Mouse (Mus musculus) hindbrain, embryonic 14.5 days (tissue): ENCODE results near the gene Tnnt1. TPM values are rescaled to one million over a fixed set of nuclear protein-coding genes. Genes with fewer than 3 reads are reported as not detected.
"Not testable (repeated sequence)": the region's sequence is repeated elsewhere in the genome, so short reads cannot be mapped to it uniquely, and the experiment has no call there.

ENCODE experiments used
- ATAC-seq: fragments of 200-750 bp; cut with Nextera tagmentation; 2 replicates; pipeline ENCODE4 v1.8.0; 2017; ENCODE audit warnings: moderate number of reproducible peaks, mild to moderate bottlenecking, moderate TSS enrichment, moderate library complexity; ENCODE audit not compliant: low FRiP score
- DNase-seq: peaks from one replicate; pipeline ENCODE4 v3.0.0-alpha.2; 2015; ENCODE audit warnings: low spot score
- H3K27ac ChIP-seq: fragments of 300-500 bp; sonication (generic); 2 replicates; pipeline ENCODE4 v1.5.1; 2014; ENCODE audit warnings: mild to moderate bottlenecking, moderate library complexity
- H3K27me3 ChIP-seq: fragments of 300-500 bp; sonication (generic); 2 replicates; pipeline ENCODE4 v1.6.1; 2014; ENCODE audit warnings: mild to moderate bottlenecking, low read length, mixed read lengths; ENCODE audit not compliant: control insufficient read depth, insufficient read depth
- H3K36me3 ChIP-seq: fragments of 300-500 bp; sonication (generic); replicated peaks from 2 replicates; pipeline ENCODE4 v1.6.1; 2014; ENCODE audit not compliant: control insufficient read depth, insufficient read depth
- H3K4me1 ChIP-seq: fragments of 300-500 bp; sonication (generic); replicated peaks from 2 replicates; pipeline ENCODE4 v1.6.1; 2014; ENCODE audit warnings: antibody characterized with exemption, low read length, mixed read lengths; ENCODE audit not compliant: control insufficient read depth, insufficient read depth
- H3K4me2 ChIP-seq: fragments of 300-500 bp; sonication (generic); replicated peaks from 2 replicates; pipeline ENCODE4 v1.6.1; 2014; ENCODE audit warnings: mild to moderate bottlenecking, moderate library complexity
- H3K4me3 ChIP-seq: fragments of 300-500 bp; sonication (generic); replicated peaks from 2 replicates; pipeline ENCODE4 v1.5.1; 2014; ENCODE audit warnings: mild to moderate bottlenecking, low read length
- H3K9ac ChIP-seq: fragments of 300-500 bp; sonication (generic); 2 replicates; pipeline ENCODE4 v1.6.1; 2014
- H3K9me3 ChIP-seq: fragments of 300-500 bp; sonication (generic); 2 replicates; pipeline ENCODE4 v1.6.1; 2016; ENCODE audit warnings: low read length; ENCODE audit not compliant: control insufficient read depth
- WGBS: fragments of 180-500 bp; shearing (Covaris S2); extraction: QIAGEN DNeasy Blood & Tissue Kit; methylation state at CpG from one replicate; pipeline ENCODE4 v1.1.7; 2014; 5-methylcytosine and 5-hydroxymethylcytosine counted together
- polyA plus RNA-seq: library from polyadenylated mRNA; unstranded; fragments of >200 nt; fragmentation: Nextera tagmentation; extraction: Ambion mirVana; gene quantifications from 2 replicates; pipeline ENCODE4 v1.2.1, GENCODE M21; 2014

Tnnt1 gene
- polyA plus RNA-seq, 1 experiment from 2014 or later, result 3.9 TPM

DNA sequence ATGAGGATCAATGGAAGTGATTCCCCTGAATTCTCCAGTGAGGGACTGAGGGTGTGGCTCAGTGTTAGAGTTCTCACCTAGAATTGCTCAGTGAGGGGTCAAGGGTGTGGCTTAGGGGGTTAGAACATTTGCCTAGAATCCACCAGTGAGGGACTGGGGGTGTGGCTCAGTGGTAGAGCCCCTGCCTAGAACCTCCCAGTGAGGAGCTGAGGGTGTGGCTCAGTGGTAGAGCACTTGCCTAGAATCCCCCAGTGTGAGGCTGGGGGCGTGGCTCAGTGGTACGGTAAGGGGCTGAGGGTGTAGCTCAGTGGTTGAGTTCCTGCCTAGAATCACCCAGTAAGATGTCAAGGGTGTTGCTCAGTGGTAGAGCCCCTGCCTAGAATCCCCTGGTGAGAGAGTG is 22.8 kb upstream of the Tnnt1 start:
- Histone ChIP-seq H3K4me1 (no peaks in the 10 kb centered on the region), H3K4me3 (no peak overlapping the region), H3K9me3 (no peaks in the 10 kb centered on the region), H3K9ac (no peak overlapping the region), H3K27me3 (no peaks in the 10 kb centered on the region), H3K27ac (no peak overlapping the region), H3K4me2 (no peak overlapping the region), H3K36me3 (peaks cover 51% of the 10 kb centered on the region)
- no peak for DNase-seq
- 74% methylated on average over 2 of the region's 2 CpGs for WGBS
- ATAC-seq, result no peak

DNA sequence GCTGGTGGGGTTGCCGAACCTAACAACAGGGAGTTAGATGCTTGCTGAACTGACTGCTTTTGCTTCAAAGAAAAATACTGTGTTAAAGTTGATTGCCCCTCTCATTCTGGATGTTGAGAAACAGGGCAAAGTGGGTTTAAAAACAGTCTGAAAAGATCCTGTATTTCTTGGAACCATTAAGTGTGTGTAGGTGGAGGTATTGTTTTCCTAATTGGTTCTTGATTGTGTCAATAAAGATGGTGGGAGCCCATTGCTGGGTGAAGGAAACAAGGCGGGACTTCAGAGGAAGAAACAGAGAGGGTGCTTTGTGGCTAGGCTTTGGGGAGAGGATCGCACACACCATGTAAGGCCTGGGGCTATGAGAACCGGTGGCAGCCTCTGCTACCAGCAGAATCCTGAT is 21.0 kb upstream of the Tnnt1 start:
- H3K27me3 ChIP-seq, result peaks cover 4% of the 10 kb centered on the region
- no peaks in the 10 kb centered on the region for H3K9me3 ChIP-seq
- no peak for ATAC-seq
- H3K4me2 ChIP-seq, result no peak overlapping the region
- H3K36me3 ChIP-seq, result peaks cover 39% of the 10 kb centered on the region
- H3K9ac ChIP-seq, result no peak overlapping the region
- 65% methylated on average over 4 of the region's 4 CpGs for WGBS
- no peak for DNase-seq
- no peak overlapping the region for H3K4me3 ChIP-seq
- H3K27ac ChIP-seq, result no peak overlapping the region
- H3K4me1 ChIP-seq, result 0 out of 2 replicates have a peak, but pooled peaks cover 2% of the 10 kb centered on the region

DNA sequence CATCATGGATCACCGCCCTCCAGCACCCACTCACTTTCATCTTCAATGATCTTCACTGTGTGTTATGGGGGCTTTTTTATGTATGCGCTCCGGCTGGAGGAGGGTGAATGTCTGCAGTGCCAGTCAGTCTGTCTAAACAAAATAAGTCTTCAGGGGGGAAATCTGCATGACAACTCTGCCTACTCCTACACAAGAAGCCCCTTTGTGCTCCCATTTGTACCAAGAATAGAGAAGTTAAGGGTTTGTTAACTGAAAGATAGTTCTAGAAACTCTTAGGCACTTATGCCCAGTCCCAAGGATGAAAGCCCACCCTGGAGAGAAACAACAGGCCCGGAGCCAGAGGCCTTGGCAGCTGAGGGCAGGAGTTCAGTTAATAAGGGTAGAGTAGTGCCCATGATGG is 20.2 kb upstream of the Tnnt1 start:
- H3K4me1 ChIP-seq, result 0 out of 2 replicates have a peak, but pooled peaks cover 5% of the 10 kb centered on the region
- no peak for ATAC-seq
- H3K4me3 ChIP-seq, result no peak overlapping the region
- peaks cover 11% of the 10 kb centered on the region for H3K27me3 ChIP-seq
- no peak overlapping the region for H3K9ac ChIP-seq
- no peak overlapping the region for H3K4me2 ChIP-seq
- 74% methylated on average over 4 of the region's 4 CpGs for WGBS
- H3K9me3 ChIP-seq, result no peaks in the 10 kb centered on the region
- peaks cover 31% of the 10 kb centered on the region for H3K36me3 ChIP-seq
- no peak overlapping the region for H3K27ac ChIP-seq
- DNase-seq, result no peak

DNA sequence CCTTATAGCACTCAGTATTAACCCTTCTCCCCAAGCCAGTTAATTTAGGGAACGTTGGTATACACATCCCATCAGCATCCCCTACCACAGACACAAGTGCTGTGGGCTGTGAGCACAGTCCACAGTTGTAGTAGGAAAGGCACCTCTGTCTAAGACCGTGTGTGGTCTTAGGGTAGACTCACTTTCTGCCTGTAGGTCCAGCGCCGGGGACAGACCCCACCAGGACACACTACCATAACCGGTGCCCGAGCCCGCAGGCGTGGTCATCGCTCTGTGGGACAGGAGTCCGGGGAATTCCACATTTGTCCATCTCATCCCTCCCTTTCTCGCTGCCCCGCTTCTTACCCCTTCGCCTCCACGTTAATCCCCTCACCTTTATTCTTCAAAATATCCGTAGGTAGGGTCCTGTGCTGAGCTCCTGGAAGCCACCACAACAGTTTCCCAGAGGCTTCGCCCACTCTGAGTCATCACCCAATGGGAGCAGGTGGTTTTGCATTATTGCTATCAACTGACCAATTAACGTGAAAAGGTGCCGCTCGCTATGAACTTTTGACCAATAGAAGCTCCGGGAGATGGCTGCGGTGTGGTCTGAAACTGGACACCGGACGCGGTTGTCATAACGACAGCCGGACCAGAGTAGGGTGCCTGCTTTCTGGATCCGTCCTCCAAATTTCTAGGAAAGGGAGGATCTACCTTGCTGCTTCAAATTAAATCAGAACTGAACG is 16.0 kb upstream of the Tnnt1 start, which contains the start of gene Dnaaf3:
TSS of gene Dnaaf3 (minus strand) at position 449 of the 725 bp plus-strand sequence.
- no peak within 1 kb of the TSS; the same call in 1 of the 2 replicates for H3K9ac ChIP-seq
- peak; percentile 68 for ATAC-seq
- peaks cover 11% of the 10 kb centered on the region for H3K27me3 ChIP-seq
- WGBS, result 4% methylated on average over 28 of the region's 28 CpGs
- peaks cover 5% of the 10 kb centered on the region; the same call in 1 of the 2 replicates for H3K4me1 ChIP-seq
- peak; percentile 57 for DNase-seq
- H3K27ac ChIP-seq, result no peak within 1 kb of the TSS
- peak within 1 kb of the TSS; percentile 46 for H3K4me2 ChIP-seq
- peak within 1 kb of the TSS; percentile 22 for H3K4me3 ChIP-seq
- H3K9me3 ChIP-seq, result no peaks in the 10 kb centered on the region
- H3K36me3 ChIP-seq, result 0 out of 2 replicates have a peak, but pooled peaks cover 1% of the 10 kb centered on the region

DNA sequence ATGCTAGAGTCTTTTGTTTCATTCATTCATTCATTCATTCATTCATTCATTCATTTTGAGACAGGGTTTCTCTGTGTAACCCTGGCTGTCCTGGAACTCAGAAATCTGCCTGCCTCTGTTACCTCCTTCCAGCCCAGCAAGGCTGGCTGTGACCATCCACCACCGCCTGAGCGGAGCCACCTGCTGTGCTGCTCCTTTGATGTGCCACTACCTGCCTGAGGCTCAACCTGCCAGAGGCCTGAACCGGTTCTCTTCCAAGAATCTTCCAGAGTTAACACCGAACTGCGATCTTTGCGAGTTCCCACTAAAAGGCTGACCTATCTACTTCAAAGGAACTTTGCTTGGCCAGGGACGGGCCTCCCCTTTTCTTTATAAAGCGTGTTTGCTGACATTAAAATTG is 14.0 kb upstream of the Tnnt1 start:
- H3K4me1 ChIP-seq, H3K9ac ChIP-seq, H3K9me3 ChIP-seq, H3K4me3 ChIP-seq, DNase-seq, H3K4me2 ChIP-seq, H3K27ac ChIP-seq, ATAC-seq, H3K36me3 ChIP-seq: not testable (repeated sequence)
- WGBS, result 59% methylated on average over 8 of the region's 8 CpGs
- peaks cover 11% of the 10 kb centered on the region for H3K27me3 ChIP-seq

DNA sequence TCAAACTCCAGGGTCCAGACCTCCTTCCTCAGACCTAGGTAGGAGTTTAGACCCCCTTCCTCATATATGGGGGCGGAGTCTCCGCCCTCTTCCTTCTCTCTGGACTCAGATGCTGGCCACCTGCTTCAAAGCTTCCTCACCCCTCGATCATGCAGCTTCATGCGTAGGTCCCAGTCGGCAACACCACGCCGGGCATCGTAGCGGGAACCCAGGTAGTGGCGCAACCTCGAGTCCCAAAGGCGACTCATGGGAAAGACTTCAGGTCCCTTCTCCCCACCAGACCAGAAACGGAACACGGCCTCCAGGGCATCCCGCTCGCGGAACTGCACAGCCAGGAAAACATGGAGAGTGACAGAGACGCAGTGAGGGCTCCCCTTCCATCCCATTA is 11.1 kb upstream of the Tnnt1 start:
- H3K9me3 ChIP-seq, result no peaks in the 10 kb centered on the region
- H3K27ac ChIP-seq, result no peak overlapping the region
- ATAC-seq, result peak; percentile 15
- peaks cover 4% of the 10 kb centered on the region; the same call in 1 of the 2 replicates for H3K4me1 ChIP-seq
- 47% methylated on average over 18 of the region's 18 CpGs for WGBS
- no peak overlapping the region; the same call in 1 of the 2 replicates for H3K9ac ChIP-seq
- peak overlapping the region; percentile 28; the same call in 1 of the 2 replicates for H3K4me3 ChIP-seq
- H3K4me2 ChIP-seq, result peak overlapping the region; percentile 56
- H3K36me3 ChIP-seq, result no peaks in the 10 kb centered on the region
- no peak for DNase-seq
- peaks cover 9% of the 10 kb centered on the region for H3K27me3 ChIP-seq

DNA sequence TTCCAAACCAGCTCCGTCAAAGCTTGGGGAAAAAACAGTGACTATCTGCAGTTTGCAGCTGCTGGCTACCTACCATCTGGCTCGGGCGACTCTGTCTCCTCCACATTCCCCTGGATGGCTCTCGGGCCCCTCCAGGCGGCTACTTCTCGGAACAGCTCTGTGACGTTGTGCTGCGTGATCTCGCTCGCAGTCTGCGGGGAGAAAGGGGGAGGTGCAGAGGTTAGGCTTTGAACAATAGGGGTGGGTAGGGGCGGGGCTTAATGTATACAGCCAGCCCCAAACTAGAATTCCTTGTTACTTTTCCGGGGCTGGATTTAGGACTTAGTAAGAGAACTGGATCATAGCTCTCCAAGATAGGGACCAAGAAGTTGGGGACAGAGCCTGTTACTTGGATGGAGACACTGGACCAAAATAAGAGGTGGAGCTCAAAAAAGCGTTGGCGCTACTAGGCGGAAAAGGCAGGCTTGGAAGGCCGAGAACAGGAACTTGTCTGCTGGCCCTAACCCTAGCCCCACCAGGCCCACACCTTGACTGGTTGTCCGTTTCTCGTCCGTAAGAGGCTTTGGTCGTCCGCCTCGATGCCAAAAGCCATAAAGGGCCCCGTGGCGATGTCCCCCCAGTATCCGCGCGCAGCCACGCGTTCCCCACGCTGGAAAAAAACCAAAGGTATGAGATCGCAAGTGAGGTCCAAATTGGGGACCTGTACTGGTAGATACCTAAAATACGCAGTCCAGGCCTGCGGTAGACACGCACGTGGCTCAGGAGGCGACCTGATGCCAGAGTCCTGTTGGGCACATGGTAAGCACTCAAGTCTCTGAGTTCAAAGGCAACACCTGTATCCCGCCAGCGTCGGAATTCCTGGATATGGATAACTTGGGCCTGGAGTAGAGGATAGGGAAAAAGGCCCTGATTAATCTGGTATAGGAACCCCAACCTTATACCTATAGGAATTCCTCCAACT is 10.4 kb upstream of the Tnnt1 start:
- ATAC-seq, result peak; percentile 93
- peak overlapping the region; percentile 56 for H3K4me2 ChIP-seq
- H3K9ac ChIP-seq, result peak overlapping the region; percentile 50
- peak overlapping the region; percentile 28 for H3K4me3 ChIP-seq
- H3K9me3 ChIP-seq, result no peaks in the 10 kb centered on the region
- no peaks in the 10 kb centered on the region; the same call in 1 of the 2 replicates for H3K4me1 ChIP-seq
- 26% methylated on average over 40 of the region's 40 CpGs for WGBS
- DNase-seq, result peak; percentile 91
- no peaks in the 10 kb centered on the region for H3K36me3 ChIP-seq
- H3K27me3 ChIP-seq, result peaks cover 4% of the 10 kb centered on the region; the same call in 1 of the 2 replicates
- H3K27ac ChIP-seq, result 0 out of 2 replicates have a peak overlapping the region, but pooled peaks have one; percentile 39

DNA sequence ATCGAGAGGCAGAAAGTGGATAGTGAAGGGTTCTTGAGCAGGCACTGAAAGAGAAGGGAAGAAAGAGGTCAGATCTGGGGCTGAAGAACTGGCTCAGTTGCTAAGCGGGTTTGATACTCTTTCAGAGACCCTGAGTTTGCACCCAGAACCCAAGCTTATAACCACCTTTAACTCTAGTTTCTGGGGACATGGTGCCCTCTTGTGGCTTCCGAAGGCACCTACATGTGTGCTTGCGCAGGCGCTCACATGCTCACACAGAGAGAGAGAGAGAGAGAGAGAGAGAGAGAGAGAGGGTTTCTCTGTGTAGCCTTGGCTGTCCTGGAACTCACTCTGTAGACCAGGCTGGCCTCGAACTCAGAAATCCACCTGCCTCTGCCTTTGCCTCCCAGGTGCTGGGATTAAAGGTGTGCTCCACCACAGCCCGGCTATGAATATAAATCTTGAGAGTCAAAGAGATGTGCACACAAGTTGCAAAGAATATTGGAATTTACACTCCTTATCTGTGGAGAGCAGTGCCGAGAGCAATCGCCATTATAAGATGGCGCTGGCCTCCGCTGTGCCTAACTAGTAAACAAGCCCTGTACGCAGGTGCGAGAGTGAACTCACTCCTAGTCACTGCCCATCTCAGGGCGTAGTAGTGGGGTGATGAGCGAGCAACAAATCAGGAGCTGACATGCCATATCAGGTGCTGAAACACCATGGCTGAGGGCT is 8.2 kb upstream of the Tnnt1 start, which contains the start of gene Tnni3:
TSS of gene Tnni3 (minus strand) at position 18 of the 711 bp plus-strand sequence.
- ATAC-seq, result not testable (repeated sequence)

More for the DNA sequence above, 8.2 kb upstream of the Tnnt1 start, which contains the start of gene Tnni3:
- DNase-seq, result peak; percentile 72
- not testable (repeated sequence) for H3K4me2 ChIP-seq, H3K4me3 ChIP-seq, H3K4me1 ChIP-seq, H3K36me3 ChIP-seq, H3K27me3 ChIP-seq, H3K9ac ChIP-seq, H3K27ac ChIP-seq, H3K9me3 ChIP-seq
- WGBS, result 75% methylated on average over 15 of the region's 15 CpGs
